Mouse (Mus musculus) neural tube, embryonic 11.5 days (tissue): ENCODE results near the gene Fam184b. TPM values are rescaled to one million over a fixed set of nuclear protein-coding genes. Genes with fewer than 3 reads are reported as not detected.

Experiments
- polyA plus RNA-seq: library from polyadenylated mRNA; unstranded; fragments of >200 nt; fragmentation: Nextera tagmentation; extraction: Ambion mirVana; gene quantifications from 2 replicates; pipeline ENCODE4 v1.2.1, GENCODE M21; 2014

The Fam184b gene
- polyA plus RNA-seq, 1 experiment from 2014 or later = 1.3 TPM

Other genes starting within 250 kb of the Fam184b start
- 95.8 and 101 TPM in 2 replicates for gene Qdpr, start 189.4 kb downstream of the Fam184b start, polyA plus RNA-seq
- not detected in 2 replicates for gene Clrn2, start 185.9 kb downstream of the Fam184b start, polyA plus RNA-seq
- 76.3 and 81.2 TPM in 2 replicates for gene Lap3, start 146.2 kb downstream of the Fam184b start, polyA plus RNA-seq
- 281 and 285 TPM in 2 replicates for gene Med28, start 119.4 kb downstream of the Fam184b start, polyA plus RNA-seq
- 70.4 and 73.0 TPM in 2 replicates for gene Ncapg, start 30.3 kb upstream of the Fam184b start, polyA plus RNA-seq
- 39.8 and 47.5 TPM in 2 replicates for gene Lcorl, start 218.0 kb upstream of the Fam184b start, polyA plus RNA-seq